Mouse (Mus musculus): ENCODE results near the gene Map3k5. TPM values are rescaled to one million over a fixed set of nuclear protein-coding genes. Genes with fewer than 3 reads are reported as not detected.

Gene Map3k5
- total and polyA plus RNA-seq, 3 experiments, result 15.8 to 31.0 (median 27.6) TPM

DNA sequence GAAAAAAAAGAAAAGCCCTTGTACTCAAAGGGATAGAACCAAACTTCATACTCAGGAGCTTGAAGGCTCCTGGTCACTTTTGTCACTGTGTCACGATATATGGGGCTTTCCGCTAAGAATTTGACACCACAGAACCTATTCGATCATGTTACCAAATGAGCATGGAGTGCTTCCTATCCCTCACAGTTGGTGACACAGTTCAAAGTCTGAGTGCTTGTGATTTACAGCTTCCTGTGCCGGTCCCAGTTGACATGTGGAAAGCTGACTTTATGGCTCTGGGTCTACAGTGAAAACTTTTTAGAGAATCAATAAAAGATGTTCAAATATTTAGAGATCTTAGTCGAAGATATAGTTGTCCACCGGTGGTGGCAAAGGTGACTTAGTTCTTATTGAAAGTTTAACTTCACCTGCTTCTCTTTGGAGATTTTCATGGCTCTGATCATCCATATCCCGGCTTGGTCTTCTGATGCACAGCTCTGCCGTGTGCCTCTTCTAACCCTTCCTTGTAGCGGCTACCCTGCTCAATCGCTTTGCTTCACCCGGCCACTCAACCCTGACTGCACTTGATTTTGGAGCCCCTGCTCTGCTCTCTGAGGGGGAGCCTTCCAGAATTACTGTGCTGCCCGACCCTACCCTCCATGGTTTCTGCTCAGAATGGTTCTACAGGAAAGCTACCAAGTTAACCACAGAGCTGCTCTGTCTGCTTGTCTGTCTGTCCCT is 198.8 kb downstream of the Map3k5 start:
- Histone ChIP-seq H3K9ac (ENCODE audit: insufficient read depth, low read depth) (no peak overlapping the region), H3K79me2 (replicated peaks; ENCODE audit: control insufficient read depth, extremely low read depth, insufficient read depth, poor library complexity, severe bottlenecking) (no peaks in the 10 kb centered on the region), H3K27ac (ENCODE audit: insufficient read depth, low read depth) (no peak overlapping the region), H3K9me3 (replicated peaks; ENCODE audit: low read length) (no peaks in the 10 kb centered on the region), H3K27me3 (replicated peaks) (no peaks in the 10 kb centered on the region), H3K4me1 (ENCODE audit: control insufficient read depth in 1 of 2, insufficient read depth in 2 of 2) (no peaks in the 10 kb centered on the region), H3K36me3 (replicated peaks in 1 of 2; ENCODE audit: control insufficient read depth in 1 of 2, insufficient read depth in 1 of 2, low read length in 1 of 2) (peaks cover 69 to 89% of the 10 kb centered on the region in 2 experiments), H3K4me2 (ENCODE audit: insufficient read depth, low read depth, poor library complexity, severe bottlenecking) (no peak overlapping the region), H3K4me3 (replicated peaks in 1 of 3; ENCODE audit: low read depth in 2 of 3, low read length in 2 of 3, poor library complexity in 1 of 3) (no peak overlapping the region)
- no peak for DNase-seq (ENCODE audit: extremely low read depth)
- TF ChIP-seq JUN (IDR thresholded peaks at IDR 0.05; ENCODE audit: insufficient read depth, low read depth, low read length) (no peak), EP300 (IDR thresholded peaks at IDR 0.05; ENCODE audit: low read length) (no peak), MEF2A (IDR thresholded peaks at IDR 0.05; ENCODE audit: borderline replicate concordance, low read depth, low read length) (no peak), PAX5 (IDR thresholded peaks at IDR 0.05; ENCODE audit: low read length) (no peak), IRF4 (IDR thresholded peaks at IDR 0.05; ENCODE audit: low read depth, low read length) (no peak), MAX (IDR thresholded peaks at IDR 0.05; ENCODE audit: low read length) (no peak), TBP (conservative IDR thresholded peaks at IDR 0.05; ENCODE audit: low read depth, low read length) (no peak), ETS1 (conservative IDR thresholded peaks at IDR 0.05; ENCODE audit: low read depth, low read length) (no peak), USF2 (conservative IDR thresholded peaks at IDR 0.05; ENCODE audit: low read depth, low read length) (no peak), RAD21 (IDR thresholded peaks at IDR 0.05; ENCODE audit: low read depth, low read length) (no peak)
- dilution Hi-C loops (cut with MboI; ENCODE audit: extremely low pct_ligation_motif_present, extremely low pct_unique_long_range_greater_than_20kb, low sequenced_read_pairs), result no loop called here
- in situ Hi-C loops (cut with MboI; ENCODE audit: low pct_ligation_motif_present, low pct_unique_long_range_greater_than_20kb, low sequenced_read_pairs), result loop anchor here (25.0 kb wide), 1 partner anchor 396 kb away; no protein-coding TSS in a partner anchor

DNA sequence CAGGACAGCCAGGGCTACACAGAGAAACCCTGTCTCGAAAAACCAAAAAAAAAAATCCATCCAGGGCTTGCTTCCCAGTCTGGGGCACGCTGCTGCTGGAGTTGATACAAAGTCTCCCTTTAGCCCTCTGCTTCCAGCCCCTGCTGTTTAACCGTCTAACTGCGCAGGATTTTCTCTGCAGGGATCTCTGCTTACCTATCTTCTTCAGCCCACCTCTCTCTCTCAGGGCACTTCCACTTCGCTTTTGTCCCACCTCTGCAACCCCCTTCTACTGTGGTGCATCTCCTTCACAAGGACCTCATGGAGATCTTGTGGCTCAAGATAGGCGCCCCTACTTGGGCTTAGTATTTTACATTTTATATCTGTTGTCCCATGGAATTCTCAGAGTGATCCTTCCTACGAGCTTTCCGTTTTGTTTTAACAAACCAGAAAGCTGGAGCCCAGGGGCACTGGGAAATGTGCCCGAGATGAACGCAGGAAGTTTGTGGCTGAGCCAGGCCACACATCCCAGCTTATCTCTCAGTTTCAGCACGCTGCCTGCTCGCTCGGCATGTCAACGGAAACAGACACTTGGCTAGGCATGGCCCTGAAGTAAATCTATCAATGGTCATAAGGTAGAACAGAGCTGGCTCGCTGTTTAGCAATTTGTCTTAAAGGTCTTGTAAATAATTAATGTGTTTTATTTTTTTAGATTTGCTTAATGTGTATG is 201.2 kb downstream of the Map3k5 start:
- no peak overlapping the region for H3K27ac ChIP-seq (ENCODE audit: insufficient read depth, low read depth)
- peaks cover 71 to 91% of the 10 kb centered on the region in 2 experiments for H3K36me3 ChIP-seq (replicated peaks in 1 of 2; ENCODE audit: control insufficient read depth in 1 of 2, insufficient read depth in 1 of 2, low read length in 1 of 2)
- no peak overlapping the region for H3K9ac ChIP-seq (ENCODE audit: insufficient read depth, low read depth)
- no peaks in the 10 kb centered on the region for H3K9me3 ChIP-seq (replicated peaks; ENCODE audit: low read length)
- TF ChIP-seq ZMIZ1 (IDR thresholded peaks at IDR 0.05; ENCODE audit: low read depth, low read length), result no peak
- in situ Hi-C loops (cut with MboI; ENCODE audit: low pct_ligation_motif_present, low pct_unique_long_range_greater_than_20kb, low sequenced_read_pairs), result loop anchor here (25.0 kb wide), 1 partner anchor 398 kb away; no protein-coding TSS in a partner anchor
- H3K4me3 ChIP-seq (replicated peaks in 1 of 3; ENCODE audit: low read depth in 2 of 3, low read length in 2 of 3, poor library complexity in 1 of 3), result no peak overlapping the region
- H3K4me1 ChIP-seq (ENCODE audit: control insufficient read depth in 1 of 2, insufficient read depth in 2 of 2), result no peaks in the 10 kb centered on the region
- no peak for DNase-seq (ENCODE audit: extremely low read depth)
- H3K79me2 ChIP-seq (replicated peaks; ENCODE audit: control insufficient read depth, extremely low read depth, insufficient read depth, poor library complexity, severe bottlenecking), result no peaks in the 10 kb centered on the region
- dilution Hi-C loops (cut with MboI; ENCODE audit: extremely low pct_ligation_motif_present, extremely low pct_unique_long_range_greater_than_20kb, low sequenced_read_pairs), result no loop called here
- H3K4me2 ChIP-seq (ENCODE audit: insufficient read depth, low read depth, poor library complexity, severe bottlenecking), result no peak overlapping the region
- H3K27me3 ChIP-seq (replicated peaks), result no peaks in the 10 kb centered on the region

Measured in CH12.LX (cell line).